Mouse (Mus musculus) left cerebral cortex, postnatal 25 days (tissue): ENCODE measurements around the gene Ccdc62. TPM values are rescaled to one million over a fixed set of nuclear protein-coding genes. Genes with fewer than 3 reads are reported as not detected.

Experiments used
- DNase-seq, 2 experiments: peaks; one replicate each; pipeline ENCODE4 v3.0.0; 2022; ENCODE audit warnings: low spot score in 2 of 2, mixed read lengths in 1 of 2
- intact Hi-C: fragments of 180-260 bp; cut with DNase I; formaldehyde crosslinking; loops from one replicate; pipeline ENCODE4 v1.15.1; 2025
- total RNA-seq, 2 experiments: library from RNA; stranded (reverse); gene quantifications; 2 replicates each; pipeline ENCODE4 v1.2.3; 2021

Gene Ccdc62
- total RNA-seq, 2 experiments from 2014 or later = 3.1 to 3.7 TPM

- intact Hi-C loops = no loop called here
These were observed 66.2 kb downstream of the Ccdc62 start for GRCm38 (mm10) chr5:123996695-123997094.

GRCm38 (mm10) chr5:123997211-123997751 is 66.8 kb downstream of the Ccdc62 start:
- intact Hi-C loops = no loop called here
- DNase-seq = peak in 1 of 2 experiments; percentile 54

More at GRCm38 (mm10) chr5:123996695-123997094, 66.2 kb downstream of the Ccdc62 start:
- DNase-seq = no peak

- DNase-seq = peak in 1 of 2 experiments; percentile 79
- intact Hi-C loops = no loop called here
These were observed 67.3 kb downstream of the Ccdc62 start for GRCm38 (mm10) chr5:123997811-123998210.

- DNase-seq = no peak
- intact Hi-C loops = no loop called here
These were observed 67.9 kb downstream of the Ccdc62 start for GRCm38 (mm10) chr5:123998370-123998769.

- intact Hi-C loops = loop anchor here (1.0 to 2.0 kb wide), 2 partner anchors 30 to 84 kb away; no protein-coding TSS in a partner anchor
These were observed 70.3 kb downstream of the Ccdc62 start for GRCm38 (mm10) chr5:124000824-124001223.

GRCm38 (mm10) chr5:124001274-124001673 is 70.8 kb downstream of the Ccdc62 start:
- intact Hi-C loops = loop anchor here (2.0 kb wide), 1 partner anchor 30 kb away; no protein-coding TSS in a partner anchor

More at GRCm38 (mm10) chr5:124000824-124001223, 70.3 kb downstream of the Ccdc62 start:
- DNase-seq = peak; percentile 93

GRCm38 (mm10) chr5:124002876-124003275 is 72.4 kb downstream of the Ccdc62 start:
- intact Hi-C loops = no loop called here
- peak in 1 of 2 experiments; percentile 67 for DNase-seq

More at GRCm38 (mm10) chr5:124001274-124001673, 70.8 kb downstream of the Ccdc62 start:
- DNase-seq = no peak

GRCm38 (mm10) chr5:124003375-124003774 is 72.9 kb downstream of the Ccdc62 start:
- no peak for DNase-seq
- intact Hi-C loops = no loop called here

GRCm38 (mm10) chr5:124004356-124005150 is 74.1 kb downstream of the Ccdc62 start:
- intact Hi-C loops = no loop called here
- DNase-seq = no peak

- intact Hi-C loops = no loop called here
- DNase-seq = no peak
These were observed 74.6 kb downstream of the Ccdc62 start for GRCm38 (mm10) chr5:124005151-124005500.

GRCm38 (mm10) chr5:124005591-124005990 is 75.1 kb downstream of the Ccdc62 start:
- no peak for DNase-seq
- intact Hi-C loops = no loop called here

- intact Hi-C loops = no loop called here
- no peak for DNase-seq
These were observed 75.8 kb downstream of the Ccdc62 start for GRCm38 (mm10) chr5:124006082-124006873.

- no peak for DNase-seq
- intact Hi-C loops = no loop called here
These were observed 76.5 kb downstream of the Ccdc62 start for GRCm38 (mm10) chr5:124006891-124007491.

GRCm38 (mm10) chr5:124010077-124010476 is 79.6 kb downstream of the Ccdc62 start:
- intact Hi-C loops = no loop called here

GRCm38 (mm10) chr5:124010910-124011655 is 80.6 kb downstream of the Ccdc62 start:
- intact Hi-C loops = no loop called here
- no peak for DNase-seq

More at GRCm38 (mm10) chr5:124010077-124010476, 79.6 kb downstream of the Ccdc62 start:
- DNase-seq = no peak

GRCm38 (mm10) chr5:124011927-124012326 is 81.4 kb downstream of the Ccdc62 start:
- no peak for DNase-seq
- intact Hi-C loops = no loop called here

GRCm38 (mm10) chr5:124012885-124013284 is 82.4 kb downstream of the Ccdc62 start:
- DNase-seq = no peak
- intact Hi-C loops = no loop called here

GRCm38 (mm10) chr5:124013747-124014146 is 83.3 kb downstream of the Ccdc62 start:
- intact Hi-C loops = no loop called here
- DNase-seq = no peak

GRCm38 (mm10) chr5:124014180-124014579 is 83.7 kb downstream of the Ccdc62 start:
- intact Hi-C loops = no loop called here
- DNase-seq = no peak
